Mouse (Mus musculus) megakaryocyte progenitor cell, adult 5-6 weeks (primary cell): ENCODE measurements around the gene Zcchc3. TPM values are rescaled to one million over a fixed set of nuclear protein-coding genes. Genes with fewer than 3 reads are reported as not detected.

Experiments
- ATAC-seq: replicated peaks from 2 replicates; pipeline ENCODE4 v1.8.0; 2016; ENCODE audit warnings: mild to moderate bottlenecking, moderate TSS enrichment, inconsistent platforms; ENCODE audit not compliant: poor library complexity
- total RNA-seq, 2 experiments: library from RNA; stranded (forward) in 1 of 2; stranded (reverse) in 1 of 2; fragments of 157-497, 149-512 nt in 1 of 2; fragments of 200-1000 nt in 1 of 2; gene quantifications; 2 replicates each; pipeline versions ENCODE4 v1.2.3 to v1.2.4; 2015 to 2017

Zcchc3 gene
- total RNA-seq, 2 experiments from 2014 or later: 4.1 to 5.7 TPM

DNA sequence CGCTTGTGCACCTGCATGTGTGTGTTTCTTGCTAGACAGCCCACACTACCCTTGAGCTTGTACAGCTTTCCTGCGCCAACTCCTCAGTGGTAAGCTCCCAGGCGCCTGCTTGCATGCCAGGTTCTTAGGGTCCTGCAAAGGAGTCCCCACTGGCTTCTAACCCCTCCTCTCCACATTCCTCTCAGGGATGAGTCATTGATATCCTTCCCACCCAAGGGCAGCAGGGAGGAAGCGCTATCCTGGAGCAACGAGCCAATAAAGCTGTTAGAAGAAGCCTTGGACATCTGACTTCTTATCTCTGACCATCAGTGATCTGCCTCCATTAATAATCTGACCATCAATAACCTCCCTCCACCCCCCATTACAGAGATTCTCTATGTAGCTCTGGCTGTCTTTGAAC lies 46.9 kb downstream of the Zcchc3 start:
- ATAC-seq: no peak

DNA sequence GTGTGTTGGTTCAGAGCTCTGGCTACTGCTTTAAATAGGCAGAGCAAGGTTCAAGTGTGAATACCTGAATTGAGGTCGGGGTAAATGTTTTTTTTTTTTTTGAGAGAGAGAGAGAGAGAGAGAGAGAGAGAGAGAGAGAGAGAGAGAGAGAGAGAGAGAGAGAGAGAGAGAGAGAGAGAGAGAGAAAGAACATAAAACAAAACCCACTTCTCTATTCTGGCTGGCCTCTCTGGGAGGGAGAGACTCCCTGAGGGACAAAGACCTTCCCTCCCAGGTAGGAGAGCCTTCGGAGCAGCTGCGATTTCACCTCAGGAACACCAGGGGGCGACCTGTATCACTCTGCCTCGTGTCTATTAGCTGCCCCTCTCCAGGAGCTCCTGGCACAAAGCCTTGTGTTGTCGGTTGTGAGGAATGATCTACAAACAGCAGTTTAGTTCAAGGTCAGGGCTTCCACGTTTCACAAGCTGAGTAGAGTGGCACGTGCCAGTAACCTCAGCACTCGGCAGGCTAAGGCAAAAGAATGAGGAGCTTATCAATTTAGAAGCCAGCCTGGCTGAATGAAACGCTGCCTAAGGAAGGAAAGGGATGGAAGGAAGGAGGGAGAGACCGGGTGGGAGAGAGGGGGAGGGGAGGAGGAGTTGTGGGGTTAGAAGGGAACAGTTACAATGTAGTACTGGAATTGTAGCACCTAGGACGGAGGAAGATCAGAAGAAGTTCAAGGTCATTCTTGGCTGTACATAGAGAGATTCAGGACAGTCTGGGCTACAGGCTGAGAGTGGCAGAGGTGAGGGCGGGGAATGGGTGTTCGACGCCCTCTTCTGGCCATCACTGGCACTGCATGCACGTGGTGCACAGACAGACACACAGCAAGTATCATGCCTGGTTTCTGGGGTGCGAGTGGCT lies 51.3 kb downstream of the Zcchc3 start:
- peak; percentile 80 for ATAC-seq

Other genes starting within 250 kb of the Zcchc3 start
- 55.9 and 68.2 TPM in 2 replicates for gene Csnk2a1, start 188.2 kb downstream of the Zcchc3 start, total RNA-seq (2015)
- 111 and 125 TPM in 2 replicates for gene Csnk2a1, start 188.2 kb downstream of the Zcchc3 start, total RNA-seq (2017)
- gene Tbc1d20, start 121.2 kb downstream of the Zcchc3 start, total RNA-seq (2015): 18.4 and 19.7 TPM in 2 replicates
- gene Tbc1d20, start 121.2 kb downstream of the Zcchc3 start, total RNA-seq (2017): 17.2 and 19.1 TPM in 2 replicates
- gene Rbck1, start 82.4 kb downstream of the Zcchc3 start, total RNA-seq (2015): 50.3 and 75.6 TPM in 2 replicates
- gene Rbck1, start 82.4 kb downstream of the Zcchc3 start, total RNA-seq (2017): 66.8 and 67.2 TPM in 2 replicates
- not detected in 2 replicates for gene Trib3, start 71.0 kb downstream of the Zcchc3 start, total RNA-seq (2015)
- gene Trib3, start 71.0 kb downstream of the Zcchc3 start, total RNA-seq (2017): not detected in 2 replicates
- not detected in 2 replicates for gene Nrsn2, start 38.4 kb downstream of the Zcchc3 start, total RNA-seq (2015)
- gene Nrsn2, start 38.4 kb downstream of the Zcchc3 start, total RNA-seq (2017): not detected in 2 replicates
- gene Sox12, start 17.0 kb downstream of the Zcchc3 start, total RNA-seq (2015): 6.8 and 9.0 TPM in 2 replicates
- gene Sox12, start 17.0 kb downstream of the Zcchc3 start, total RNA-seq (2017): 1.9 and 2.2 TPM in 2 replicates
- not detected in 2 replicates for gene 6820408C15Rik, start 560 bp upstream of the Zcchc3 start, total RNA-seq (2015)
- gene 6820408C15Rik, start 560 bp upstream of the Zcchc3 start, total RNA-seq (2017): 0.29 TPM in 1 of 2 replicates, not detected in the other
- not detected in 2 replicates for gene Defb23, start 49.6 kb upstream of the Zcchc3 start, total RNA-seq (2015)
- not detected in 2 replicates for gene Defb23, start 49.6 kb upstream of the Zcchc3 start, total RNA-seq (2017)
- not detected in 2 replicates for gene Defb20, start 62.0 kb upstream of the Zcchc3 start, total RNA-seq (2015)
- not detected in 2 replicates for gene Defb20, start 62.0 kb upstream of the Zcchc3 start, total RNA-seq (2017)
- not detected in 2 replicates for gene Defb22, start 75.1 kb upstream of the Zcchc3 start, total RNA-seq (2015)
- not detected in 2 replicates for gene Defb22, start 75.1 kb upstream of the Zcchc3 start, total RNA-seq (2017)
- gene Defb26, start 96.7 kb upstream of the Zcchc3 start, total RNA-seq (2015): not detected in 2 replicates
- not detected in 2 replicates for gene Defb26, start 96.7 kb upstream of the Zcchc3 start, total RNA-seq (2017)
- not detected in 2 replicates for gene Defb28, start 103.2 kb upstream of the Zcchc3 start, total RNA-seq (2015)
- not detected in 2 replicates for gene Defb28, start 103.2 kb upstream of the Zcchc3 start, total RNA-seq (2017)
- gene Defb29, start 125.1 kb upstream of the Zcchc3 start, total RNA-seq (2015): not detected in 2 replicates
- gene Defb29, start 125.1 kb upstream of the Zcchc3 start, total RNA-seq (2017): not detected in 2 replicates
- not detected in 2 replicates for gene Gm17416, start 154.3 kb upstream of the Zcchc3 start, total RNA-seq (2015)
- gene Gm17416, start 154.3 kb upstream of the Zcchc3 start, total RNA-seq (2017): not detected in 2 replicates
- gene Defb21, start 157.7 kb upstream of the Zcchc3 start, total RNA-seq (2015): not detected in 2 replicates
- gene Defb21, start 157.7 kb upstream of the Zcchc3 start, total RNA-seq (2017): not detected in 2 replicates
- gene Defb19, start 165.3 kb upstream of the Zcchc3 start, total RNA-seq (2015): not detected in 2 replicates
- gene Defb19, start 165.3 kb upstream of the Zcchc3 start, total RNA-seq (2017): not detected in 2 replicates
- gene Defb45, start 184.4 kb upstream of the Zcchc3 start, total RNA-seq (2015): not detected in 2 replicates
- not detected in 2 replicates for gene Defb45, start 184.4 kb upstream of the Zcchc3 start, total RNA-seq (2017)
- not detected in 2 replicates for gene Defb36, start 189.3 kb upstream of the Zcchc3 start, total RNA-seq (2015)
- not detected in 2 replicates for gene Defb36, start 189.3 kb upstream of the Zcchc3 start, total RNA-seq (2017)
- gene Defb25, start 208.0 kb upstream of the Zcchc3 start, total RNA-seq (2015): not detected in 2 replicates
- gene Defb25, start 208.0 kb upstream of the Zcchc3 start, total RNA-seq (2017): not detected in 2 replicates
- 1.2 TPM in 1 of 2 replicates, not detected in the other for gene Rem1, start 211.9 kb upstream of the Zcchc3 start, total RNA-seq (2015)
- 0.10 and 0.87 TPM in 2 replicates for gene Rem1, start 211.9 kb upstream of the Zcchc3 start, total RNA-seq (2017)